Mouse (Mus musculus): ENCODE measurements around the gene Rsl24d1.
A peak's percentile ranks its signal among the peaks of the same experiment; 100 is the strongest.
"Not testable (repeated sequence)": the region's sequence is repeated elsewhere in the genome, so short reads cannot be mapped to it uniquely, and the experiment has no call there.

Rsl24d1 gene

DNA sequence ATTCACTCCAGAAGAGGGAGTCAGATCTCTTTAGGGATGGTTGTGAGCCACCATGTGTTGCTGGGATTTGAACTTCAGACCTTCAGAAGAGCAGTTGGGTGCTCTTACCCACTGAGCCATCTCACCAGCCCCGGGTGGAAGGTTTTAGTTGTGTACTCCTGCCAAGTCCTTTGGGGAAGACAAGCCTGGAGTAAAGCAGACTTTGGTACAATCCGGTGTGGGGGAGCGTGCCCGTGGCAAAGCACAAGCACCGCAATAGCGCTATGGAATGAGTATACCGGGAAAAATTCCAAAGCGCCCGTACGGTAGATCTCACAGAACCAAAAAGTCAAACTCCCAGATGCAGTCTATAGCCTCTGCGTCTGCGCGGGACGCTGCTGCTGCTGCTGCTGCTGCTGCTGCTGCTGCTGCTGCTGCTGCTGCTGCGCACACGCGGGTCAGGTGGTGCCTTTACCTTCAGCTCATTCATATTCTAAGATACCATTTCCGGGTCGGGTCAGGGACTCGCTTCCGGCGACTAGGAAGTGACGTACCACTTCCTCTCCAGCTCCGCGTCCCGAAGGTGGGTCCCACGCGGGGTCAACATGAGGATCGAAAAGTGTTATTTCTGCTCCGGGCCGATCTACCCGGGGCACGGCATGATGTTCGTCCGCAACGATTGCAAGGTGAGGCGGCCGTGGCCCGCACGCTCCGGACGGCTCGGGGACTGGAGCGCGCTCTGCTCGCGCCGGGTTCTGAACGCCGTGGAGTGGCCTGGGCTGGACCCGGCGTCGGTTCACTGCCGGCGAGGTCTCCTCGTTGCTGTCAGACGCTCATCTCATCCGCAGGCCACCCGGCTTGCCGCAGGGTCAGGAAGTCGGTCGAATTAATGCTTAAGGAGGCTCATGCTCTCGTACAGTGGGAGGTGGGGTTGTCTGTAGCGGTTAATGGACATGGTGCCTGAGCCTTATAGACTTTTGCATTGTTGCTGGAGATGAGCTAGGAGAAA lies at the start of gene Rsl24d1:
Gene Rsl24d1 (plus strand): TSS at position 508 of the 988 bp plus-strand sequence.
- DNase-seq (ENCODE audit: low spot score) = peak; percentile 91

DNA sequence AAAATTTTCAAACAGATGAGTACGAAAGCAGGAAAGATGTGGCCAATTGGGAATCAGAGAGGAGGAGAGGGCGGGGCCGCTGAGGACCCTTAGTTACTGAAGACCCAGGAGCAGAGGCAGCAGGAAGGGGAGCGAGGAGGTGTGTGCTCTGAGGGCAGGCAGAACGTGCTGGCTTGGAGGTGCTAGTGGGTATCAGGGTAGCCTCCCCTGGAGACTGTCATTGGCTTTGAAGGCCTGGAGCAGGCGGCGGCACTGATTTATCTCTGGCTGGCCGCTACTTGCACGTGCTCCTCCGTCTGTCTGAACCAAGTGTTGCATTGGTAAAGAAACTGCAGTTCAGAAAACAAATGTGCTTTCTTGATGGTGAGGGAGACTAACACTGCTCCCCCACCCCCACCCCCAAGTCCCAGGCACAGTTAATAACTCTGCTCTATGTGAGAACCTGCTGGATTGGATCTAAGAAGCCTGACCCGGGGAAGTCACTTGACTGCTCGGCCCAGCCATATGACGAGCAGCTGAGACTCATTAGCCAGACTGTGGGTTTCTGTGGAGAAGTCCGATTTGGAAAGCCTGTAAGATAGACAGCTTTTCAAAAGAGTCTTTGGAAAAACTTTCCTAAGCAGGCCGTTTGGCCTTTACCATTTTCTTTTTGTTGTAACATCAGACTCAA lies 49.5 kb upstream of the Rsl24d1 start:
- no peak for DNase-seq (ENCODE audit: low spot score)

DNA sequence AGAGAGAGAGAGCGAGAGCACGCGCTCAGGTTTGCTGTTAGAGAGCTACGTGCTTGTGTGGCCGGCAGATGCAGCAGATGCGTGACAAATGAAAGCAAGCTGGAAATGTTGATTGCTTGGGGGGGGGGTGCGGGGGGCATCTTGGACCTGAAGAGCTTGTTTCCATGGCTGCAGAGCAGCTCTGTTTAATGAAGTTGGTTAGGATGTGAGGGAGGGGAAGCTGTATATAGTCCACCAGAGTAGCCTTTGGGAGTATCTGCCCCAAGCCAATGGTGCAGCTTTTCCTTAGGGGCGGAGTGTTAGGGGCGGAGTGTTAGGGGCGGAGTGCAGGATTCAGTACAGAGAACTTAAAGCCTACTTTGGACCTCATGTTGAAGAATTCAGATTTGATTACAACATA lies 46.1 kb upstream of the Rsl24d1 start:
- no peak for DNase-seq (ENCODE audit: low spot score)

DNA sequence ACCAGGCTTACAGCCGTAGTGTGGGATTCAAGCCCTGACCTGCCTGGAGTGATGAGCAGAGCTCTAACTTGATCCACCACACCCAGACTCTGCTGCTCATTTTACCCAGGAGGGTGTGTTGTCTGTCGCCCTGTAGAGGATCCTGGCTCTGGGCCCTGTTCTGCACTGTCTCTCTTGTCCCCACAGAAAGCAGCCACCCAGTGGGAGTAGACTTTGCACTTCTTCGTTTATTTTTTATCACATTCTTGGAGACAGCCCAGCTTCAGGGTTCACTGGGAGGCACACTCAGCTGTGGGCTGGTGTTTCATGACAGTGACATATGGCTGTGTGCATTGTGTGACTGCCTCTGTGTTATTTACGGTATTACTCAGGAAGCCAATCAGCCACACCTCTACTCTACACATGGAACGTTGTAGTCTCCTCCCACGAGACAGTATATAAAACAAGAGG lies 45.0 kb upstream of the Rsl24d1 start:
- DNase-seq (ENCODE audit: low spot score) = no peak

DNA sequence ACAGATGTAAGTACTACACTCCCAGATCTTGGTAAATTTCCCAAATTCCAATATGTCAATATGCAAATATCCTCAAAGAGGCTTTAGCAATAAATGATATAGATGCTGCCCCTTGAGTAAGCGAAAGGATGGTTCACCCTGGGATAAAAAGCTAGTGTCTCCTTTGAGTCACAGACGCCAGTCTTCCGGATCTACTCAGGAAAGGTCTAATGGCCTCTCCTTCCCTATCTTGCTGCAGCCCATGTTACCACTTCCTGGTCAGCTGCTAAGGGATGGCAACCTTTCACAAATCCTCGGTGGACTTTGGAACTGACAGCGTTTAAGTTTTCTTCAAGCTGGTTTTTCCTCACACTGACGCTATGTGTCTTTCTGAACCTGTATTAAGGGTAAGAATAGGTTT lies 44.5 kb upstream of the Rsl24d1 start:
- no peak for DNase-seq (ENCODE audit: low spot score)

DNA sequence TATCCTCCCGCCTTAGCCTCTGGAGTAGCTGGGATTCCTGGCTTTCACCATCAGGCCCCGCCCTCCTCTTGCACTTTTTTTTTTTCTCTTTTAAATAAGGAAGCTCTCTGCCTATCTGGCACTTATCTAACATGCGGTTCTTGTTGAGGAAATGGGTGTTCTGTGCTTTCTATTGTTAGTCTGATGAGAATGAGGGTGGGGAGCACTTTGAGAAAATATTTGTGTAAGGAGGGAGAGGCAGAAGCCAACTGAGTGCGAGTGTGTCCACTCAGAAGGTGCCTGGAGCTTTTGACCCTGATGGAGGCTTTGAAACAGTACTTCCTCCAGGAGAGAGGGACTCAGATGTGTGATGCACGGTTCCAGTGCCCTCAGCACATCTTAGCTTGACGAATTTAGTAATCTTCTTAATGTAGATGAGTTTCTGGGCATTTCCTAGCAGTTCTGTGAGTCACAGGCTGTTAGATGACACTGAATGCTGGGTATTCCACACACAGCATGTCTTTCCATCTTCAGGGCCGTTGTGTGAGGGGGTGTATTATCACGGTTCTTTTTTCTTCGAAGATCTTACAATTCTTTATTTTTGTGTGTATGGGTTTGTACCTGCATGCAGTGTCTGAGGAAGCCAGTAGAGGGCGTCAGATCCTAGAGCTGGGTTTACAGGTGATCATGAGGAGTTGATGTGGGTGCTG lies 42.1 kb upstream of the Rsl24d1 start:
- no peak for DNase-seq (ENCODE audit: low spot score)

DNA sequence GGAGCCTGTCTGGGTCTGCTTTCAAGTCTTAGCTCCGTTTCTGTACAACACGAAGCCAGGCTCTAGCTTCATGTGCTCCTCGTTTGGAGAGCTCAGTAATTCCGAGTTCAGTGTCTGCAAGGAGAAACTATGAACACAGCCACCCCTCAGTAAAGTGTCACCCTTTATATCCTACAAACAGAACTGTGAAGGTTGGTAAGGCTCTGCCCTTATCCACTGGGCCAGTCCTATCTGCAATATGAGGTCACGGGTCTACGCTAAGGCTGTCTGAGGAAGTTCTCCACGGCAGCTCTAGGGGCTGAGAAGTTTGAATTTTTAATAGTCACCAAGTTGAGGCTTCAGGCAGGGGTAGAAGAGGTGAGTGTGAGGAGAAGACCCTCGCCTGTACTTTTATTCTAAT lies 40.8 kb upstream of the Rsl24d1 start:
- DNase-seq (ENCODE audit: low spot score) = no peak

DNA sequence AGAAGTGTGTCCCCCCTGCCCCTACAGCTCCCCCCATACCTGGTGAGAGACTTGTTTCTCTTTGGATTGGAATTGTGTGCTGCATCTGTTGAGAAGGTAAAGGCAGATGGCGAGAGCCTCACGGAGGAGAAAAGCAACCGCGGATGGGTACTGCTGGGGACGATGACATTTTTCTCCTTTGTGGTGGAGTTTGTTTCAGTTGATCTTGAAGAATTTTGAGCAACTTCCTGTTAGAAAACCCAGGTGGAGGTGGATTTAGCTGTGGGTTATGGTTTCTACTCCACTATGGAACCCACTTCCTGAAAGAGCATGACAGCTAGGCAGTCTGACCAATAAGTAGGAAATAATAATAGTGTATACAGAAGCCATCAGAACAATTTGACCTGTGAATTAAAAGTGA lies 40.1 kb upstream of the Rsl24d1 start:
- DNase-seq (ENCODE audit: low spot score) = peak; percentile 62

DNA sequence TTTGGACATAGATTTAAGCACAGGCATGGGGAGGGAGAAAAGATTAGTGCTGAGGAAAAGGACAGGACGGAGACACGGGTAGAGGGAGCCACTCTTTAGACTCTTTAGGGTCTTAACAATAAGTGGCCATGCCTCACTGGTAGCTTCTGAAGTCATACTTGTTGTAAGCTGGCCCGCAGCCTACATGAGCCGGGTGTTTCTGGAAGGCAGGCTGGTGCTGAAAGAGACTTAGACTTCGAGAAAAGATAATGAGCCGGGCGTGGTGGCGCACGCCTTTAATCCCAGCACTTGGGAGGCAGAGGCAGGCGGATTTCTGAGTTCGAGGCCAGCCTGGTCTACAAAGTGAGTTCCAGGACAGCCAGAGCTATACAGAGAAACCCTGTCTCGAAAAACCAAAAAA lies 33.9 kb upstream of the Rsl24d1 start:
- not testable (repeated sequence) for DNase-seq (ENCODE audit: low spot score)

DNA sequence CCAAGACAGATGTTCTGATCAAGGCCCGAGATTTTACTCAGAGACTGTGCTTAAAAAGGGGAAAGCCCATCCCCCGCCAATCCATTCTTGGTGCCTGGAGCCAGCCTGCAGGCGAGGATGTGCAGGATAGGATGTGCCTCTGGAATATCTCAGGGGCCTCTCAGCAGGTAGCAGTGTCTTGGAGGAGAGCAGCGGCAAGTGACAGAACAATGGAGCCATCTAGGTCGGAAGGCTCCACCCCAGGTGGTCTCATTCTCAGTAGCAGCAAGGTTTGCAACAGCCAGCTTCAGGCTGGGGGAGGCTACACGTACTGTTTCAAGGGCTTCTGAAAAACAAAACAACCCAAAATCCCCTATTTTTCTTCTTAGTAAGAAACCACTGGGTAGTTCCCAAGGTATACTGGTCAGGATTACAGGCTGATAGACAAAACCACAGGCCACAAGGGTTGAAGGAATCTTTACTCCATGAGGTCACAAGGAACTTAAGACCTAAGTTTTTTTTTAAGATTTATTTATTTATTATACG lies 33.4 kb upstream of the Rsl24d1 start:
- DNase-seq (ENCODE audit: low spot score) = no peak

DNA sequence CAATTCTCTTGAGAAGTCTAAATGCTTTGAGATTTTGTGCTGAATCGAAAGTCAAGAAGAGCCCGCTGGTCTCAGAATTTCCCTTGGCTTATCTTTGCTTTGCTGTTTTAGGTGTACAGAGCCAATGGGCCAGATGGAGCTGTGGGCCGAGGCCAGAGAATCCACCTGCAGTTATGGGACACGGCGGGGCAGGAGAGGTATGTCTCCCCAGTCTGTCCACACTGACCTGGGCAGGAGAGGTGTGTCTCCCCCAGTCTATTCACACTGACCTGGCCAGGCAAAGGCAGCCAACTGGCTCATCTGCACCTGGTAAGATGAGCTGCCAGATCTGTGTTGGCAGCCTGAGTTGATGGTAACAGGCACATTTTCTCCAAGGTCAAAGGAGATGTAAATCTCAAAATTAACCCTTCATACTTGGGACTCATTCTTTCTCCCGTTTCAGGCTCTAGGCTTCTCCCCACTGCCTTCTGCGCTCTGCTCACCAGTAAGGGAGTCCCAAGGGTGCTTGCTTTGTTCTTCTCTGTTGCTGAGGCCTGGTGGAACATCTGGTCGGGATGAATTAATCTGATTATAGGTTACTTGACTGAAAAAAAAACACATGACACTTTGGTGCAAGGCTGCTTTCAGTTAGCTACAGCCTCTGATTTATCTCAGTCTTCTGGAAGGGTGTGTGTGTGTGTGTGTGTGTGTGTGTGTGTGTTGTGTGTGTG lies 30.8 kb upstream of the Rsl24d1 start:
- DNase-seq (ENCODE audit: low spot score) = no peak

DNA sequence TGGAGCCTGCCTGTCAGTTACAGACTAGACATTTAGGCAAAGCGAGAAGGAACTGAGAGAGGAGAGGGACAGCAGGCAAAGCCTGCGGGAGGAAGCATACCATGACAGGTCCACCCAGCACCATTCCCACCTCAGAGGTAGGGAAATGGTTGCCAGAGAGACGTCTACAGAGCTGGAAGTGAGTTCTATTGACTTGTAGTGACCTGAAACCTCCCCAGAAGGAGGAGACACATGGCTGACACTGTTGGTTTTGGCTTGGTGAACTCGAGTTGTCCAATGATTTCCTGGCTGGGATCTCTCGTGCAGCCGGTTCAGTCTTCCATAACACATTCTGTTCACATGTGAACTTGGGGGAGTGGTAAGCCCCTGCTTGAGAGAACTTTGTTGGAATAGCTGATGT lies 29.3 kb upstream of the Rsl24d1 start:
- no peak for DNase-seq (ENCODE audit: low spot score)

DNA sequence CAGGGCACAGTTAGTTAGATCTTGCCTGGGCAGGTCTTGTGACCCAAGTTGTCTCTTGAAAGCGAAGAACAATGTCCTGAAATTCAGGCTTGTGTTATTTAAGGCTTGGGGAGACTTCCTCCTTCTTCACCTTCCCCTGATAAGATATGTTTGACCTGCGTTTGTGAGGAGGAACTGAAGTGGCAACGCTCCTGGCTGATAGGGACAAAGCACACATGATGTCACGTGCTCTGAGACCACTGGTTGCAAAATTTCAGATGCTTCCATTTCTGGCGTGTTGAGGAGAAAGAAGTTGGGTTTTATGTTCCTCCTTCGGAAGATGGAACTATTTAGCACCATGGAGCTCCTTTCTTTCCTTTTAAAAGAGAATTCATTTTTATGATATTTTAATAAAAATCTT lies 27.4 kb upstream of the Rsl24d1 start:
- DNase-seq (ENCODE audit: low spot score) = no peak

DNA sequence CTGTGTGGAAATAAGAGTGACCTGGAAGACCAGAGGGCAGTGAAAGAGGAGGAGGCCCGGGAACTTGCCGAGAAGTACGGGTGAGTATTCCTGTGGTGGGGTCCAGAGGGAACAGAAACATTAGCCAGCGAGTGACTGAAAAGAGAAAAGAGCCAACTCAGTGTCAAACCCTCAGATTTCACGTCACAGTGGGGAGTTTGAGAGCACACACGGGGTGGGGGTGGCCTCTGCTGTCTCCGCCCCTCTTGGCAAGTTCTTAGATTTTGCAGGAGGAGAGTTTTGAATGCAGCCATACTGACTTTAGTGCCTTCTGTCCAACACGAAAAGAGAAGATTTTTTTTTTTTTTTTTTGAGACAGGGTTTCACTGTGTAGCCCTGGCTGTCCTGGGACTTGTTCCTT lies 26.1 kb upstream of the Rsl24d1 start:
- peak; percentile 43 for DNase-seq (ENCODE audit: low spot score)

DNA sequence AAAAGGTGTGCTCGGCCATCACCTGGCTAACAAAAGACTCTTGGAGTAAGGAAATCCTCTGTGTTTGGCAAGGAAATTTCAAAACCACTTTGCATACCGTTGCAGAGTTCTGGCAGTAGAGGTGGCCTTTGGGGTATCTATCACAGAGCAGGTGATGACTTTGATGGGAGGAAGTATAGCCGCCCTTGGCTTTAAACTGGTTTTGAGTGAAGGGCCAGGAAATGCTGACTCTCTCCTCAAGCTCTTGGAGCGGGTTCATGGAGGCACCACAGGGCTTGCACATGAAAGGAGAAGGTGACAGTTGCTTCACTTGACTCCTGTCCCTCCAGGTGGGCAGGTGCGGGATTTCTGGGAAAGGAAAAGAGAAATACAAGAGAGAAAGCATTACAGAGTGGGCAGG lies 25.6 kb upstream of the Rsl24d1 start:
- no peak for DNase-seq (ENCODE audit: low spot score)

DNA sequence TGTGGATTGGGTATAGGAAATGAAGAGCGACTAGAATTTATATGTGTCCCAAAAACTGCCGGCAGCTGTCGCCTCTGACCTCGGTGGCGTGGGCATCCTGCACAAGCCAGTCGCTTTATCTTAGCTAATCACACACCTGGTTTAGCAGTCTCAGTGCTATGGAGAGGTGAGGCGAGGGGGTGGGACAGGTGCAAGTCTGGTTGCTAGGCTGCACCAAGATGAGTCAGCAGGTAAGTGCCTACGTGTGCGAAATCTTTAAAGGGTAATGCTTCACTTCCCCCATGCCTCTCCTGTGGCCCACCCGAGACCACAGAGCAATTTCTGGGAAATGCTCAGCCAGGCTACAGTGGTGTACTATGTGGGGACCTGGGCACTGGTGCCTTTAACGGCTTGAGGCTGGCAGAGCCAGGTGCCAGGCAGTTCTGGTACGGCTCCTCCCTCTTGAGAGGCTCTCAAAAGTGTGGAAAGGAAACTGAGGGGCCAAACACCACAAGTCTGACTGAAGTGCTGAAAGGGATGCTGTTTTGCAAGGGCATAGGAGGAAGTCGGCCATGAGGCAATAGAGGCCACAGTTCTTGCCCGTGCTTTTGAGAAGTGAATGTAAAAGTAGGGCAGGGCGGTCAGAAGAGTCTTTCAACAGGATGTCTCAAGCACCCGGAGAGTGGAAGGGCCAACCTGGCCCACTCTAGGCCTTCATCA lies 23.9 kb upstream of the Rsl24d1 start:
- peak; percentile 62 for DNase-seq (ENCODE audit: low spot score)

DNA sequence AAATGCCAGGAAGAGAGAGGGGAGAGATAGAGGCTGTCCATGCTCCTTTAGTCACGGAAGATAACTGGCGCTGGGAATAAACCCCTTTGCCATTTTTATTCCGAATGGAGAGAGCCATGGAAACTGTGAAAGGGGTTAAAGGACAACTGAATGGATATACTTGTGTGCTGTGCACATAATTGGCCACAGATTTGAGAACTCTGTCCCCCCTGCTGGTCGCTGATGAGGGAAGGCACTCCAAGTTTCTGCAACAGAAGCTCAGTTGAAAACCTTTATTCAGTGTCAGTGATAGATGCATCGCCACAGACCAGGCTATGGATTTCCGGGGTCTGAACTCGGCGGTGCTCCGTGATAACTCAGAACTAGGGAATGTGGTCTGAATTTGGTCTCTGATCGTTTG lies 23.1 kb upstream of the Rsl24d1 start:
- no peak for DNase-seq (ENCODE audit: low spot score)

DNA sequence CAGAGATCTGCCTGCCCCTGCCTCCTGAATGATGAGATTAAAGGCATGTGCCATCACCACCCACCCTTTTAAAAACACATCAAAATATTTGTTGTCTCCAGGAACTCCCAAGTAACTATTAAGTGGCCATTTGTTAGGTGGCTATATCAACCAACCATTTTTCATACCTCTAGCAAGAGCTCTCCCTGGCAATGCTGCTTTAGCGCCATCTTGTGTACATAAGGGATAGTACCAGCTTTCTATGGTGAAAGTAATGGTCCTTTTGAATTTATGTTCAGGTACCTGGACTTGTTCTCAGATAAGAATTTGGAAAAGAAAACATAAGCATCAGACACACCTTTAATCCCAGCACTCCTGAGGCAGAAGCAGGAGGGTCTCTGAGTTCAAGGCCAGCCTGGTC lies 21.5 kb upstream of the Rsl24d1 start:
- DNase-seq (ENCODE audit: low spot score) = peak; percentile 67

DNA sequence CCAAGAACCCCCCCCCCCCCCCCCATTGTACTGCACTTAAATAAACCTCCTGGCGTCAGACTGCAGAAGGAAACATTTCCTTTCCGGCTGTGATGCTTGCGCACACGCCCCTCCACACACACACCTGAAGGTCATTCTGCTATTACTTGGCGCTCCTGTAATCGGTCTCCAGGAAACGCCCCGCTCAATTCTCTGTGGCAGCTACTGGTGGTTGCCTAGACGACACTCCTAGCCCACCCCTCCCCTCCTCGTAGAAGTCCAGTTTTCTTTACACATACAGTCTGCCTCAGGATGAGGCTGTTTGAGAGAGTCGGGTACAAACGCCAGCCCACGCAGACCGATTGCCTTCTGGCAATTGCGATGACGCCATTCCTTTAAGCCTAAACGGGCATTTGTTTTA lies 18.6 kb upstream of the Rsl24d1 start:
- DNase-seq (ENCODE audit: low spot score) = no peak

DNA sequence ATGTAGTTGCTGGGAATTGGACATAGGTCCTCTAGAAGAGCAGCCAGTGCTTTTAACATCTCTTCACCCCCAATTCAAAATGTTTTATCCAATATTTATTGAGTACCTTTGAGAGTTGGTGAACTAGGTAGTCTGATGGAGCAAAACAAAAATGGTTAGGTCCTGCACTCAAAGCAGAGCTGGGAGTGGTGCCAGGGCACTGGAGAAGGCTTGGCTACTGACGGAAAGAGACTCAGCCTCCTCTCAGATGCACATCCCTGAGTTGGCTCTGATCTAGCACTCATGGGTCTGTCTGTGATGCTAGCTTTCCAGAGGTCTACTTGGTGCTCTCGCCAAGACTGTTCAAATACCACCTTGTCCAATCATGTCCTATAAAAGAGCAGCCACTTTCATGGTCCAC lies 15.3 kb upstream of the Rsl24d1 start:
- no peak for DNase-seq (ENCODE audit: low spot score)

DNA sequence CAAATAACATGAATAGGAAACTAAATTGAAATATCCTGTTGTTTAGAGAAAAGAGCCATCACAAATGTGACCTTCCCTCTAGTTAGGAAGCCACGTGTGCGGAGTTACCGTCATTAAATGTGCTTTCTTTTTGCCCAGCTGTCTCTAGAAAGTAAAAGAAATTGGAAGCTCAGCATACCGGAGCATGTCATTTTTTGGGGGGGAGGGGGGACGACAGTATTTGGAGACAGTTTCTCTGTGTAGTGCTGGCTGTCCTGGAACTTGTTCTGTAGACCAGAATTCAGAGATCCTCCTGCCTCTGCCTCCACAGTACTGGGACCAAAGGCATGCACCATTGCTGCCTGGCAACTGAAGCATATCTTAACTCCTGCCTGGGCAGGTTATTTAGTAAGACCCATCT lies 11.7 kb upstream of the Rsl24d1 start, which contains the start of gene Khdc3:
Gene Khdc3 (plus strand): TSS at position 301 of the 400 bp plus-strand sequence.
- DNase-seq (ENCODE audit: low spot score) = no peak
